Mouse (Mus musculus) yolk sac, embryonic 10.5 days (tissue): ENCODE data around the gene Kdm8.

Experiments used
- DNase-seq: peaks from one replicate; pipeline ENCODE4 v3.0.0-alpha.2; 2017; ENCODE audit warnings: low spot score

Kdm8 gene

GRCm38 (mm10) chr7:125462200-125462599 lies 17.7 kb downstream of the Kdm8 start:
- DNase-seq, result no peak

GRCm38 (mm10) chr7:125469937-125470336 lies 25.5 kb downstream of the Kdm8 start:
- peak; percentile 53 for DNase-seq

GRCm38 (mm10) chr7:125470901-125471300 lies 26.4 kb downstream of the Kdm8 start:
- no peak for DNase-seq

DNA sequence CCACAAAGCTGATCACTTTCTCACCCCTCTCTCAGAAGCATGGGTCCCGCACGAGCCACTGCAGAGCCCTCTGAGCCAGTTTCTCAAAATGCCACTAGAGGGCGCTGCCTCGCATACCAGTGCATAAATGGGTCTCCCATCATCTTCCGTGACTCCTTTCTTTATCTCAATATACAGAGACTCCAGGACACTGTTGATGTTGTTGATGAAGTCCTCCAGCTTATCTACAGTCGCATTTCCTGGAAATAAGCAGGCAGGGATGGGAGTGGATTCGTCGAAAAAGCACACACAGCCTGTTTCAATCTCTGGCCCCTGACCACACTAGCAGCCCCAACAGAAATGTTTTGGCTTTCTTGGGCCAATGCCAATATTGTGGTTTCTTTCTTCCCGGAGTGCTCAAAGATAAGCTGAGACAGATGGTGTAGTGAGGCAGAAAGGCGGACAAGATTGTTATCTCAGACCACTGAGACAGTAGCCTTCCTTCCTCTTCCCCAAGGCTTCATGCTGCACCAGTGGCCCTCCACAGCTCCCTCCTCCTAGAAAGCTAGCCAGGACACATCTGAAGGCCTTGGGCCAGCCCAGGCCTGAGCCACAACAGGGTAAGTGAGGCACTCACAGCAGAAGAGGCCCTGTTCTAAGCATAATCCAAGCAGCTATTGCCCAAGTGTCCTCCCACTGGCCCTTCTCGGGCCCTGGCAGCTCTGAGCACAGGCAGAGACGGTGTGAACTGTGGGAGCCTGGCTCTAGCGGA lies 27.7 kb downstream of the Kdm8 start:
- DNase-seq, result peak; percentile 74

DNA sequence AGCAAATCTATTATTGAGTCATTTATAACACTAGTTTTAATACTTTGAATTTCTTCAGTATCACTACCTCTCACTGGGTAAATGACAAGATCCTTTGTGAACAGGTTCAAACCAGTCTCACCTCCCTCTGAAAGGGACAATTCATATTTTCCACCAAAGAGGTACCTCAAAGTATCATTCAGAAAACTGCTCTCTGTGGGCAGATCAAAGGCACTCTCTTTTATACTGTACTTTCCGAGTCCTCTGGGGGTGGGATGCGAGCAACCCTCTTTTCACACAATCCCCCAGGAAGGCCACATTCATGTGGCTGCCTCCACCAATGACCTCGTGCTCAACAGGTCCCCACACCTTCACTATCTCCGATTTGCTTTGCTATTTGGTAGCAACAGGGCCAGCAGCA lies 30.1 kb downstream of the Kdm8 start:
- DNase-seq, result no peak

DNA sequence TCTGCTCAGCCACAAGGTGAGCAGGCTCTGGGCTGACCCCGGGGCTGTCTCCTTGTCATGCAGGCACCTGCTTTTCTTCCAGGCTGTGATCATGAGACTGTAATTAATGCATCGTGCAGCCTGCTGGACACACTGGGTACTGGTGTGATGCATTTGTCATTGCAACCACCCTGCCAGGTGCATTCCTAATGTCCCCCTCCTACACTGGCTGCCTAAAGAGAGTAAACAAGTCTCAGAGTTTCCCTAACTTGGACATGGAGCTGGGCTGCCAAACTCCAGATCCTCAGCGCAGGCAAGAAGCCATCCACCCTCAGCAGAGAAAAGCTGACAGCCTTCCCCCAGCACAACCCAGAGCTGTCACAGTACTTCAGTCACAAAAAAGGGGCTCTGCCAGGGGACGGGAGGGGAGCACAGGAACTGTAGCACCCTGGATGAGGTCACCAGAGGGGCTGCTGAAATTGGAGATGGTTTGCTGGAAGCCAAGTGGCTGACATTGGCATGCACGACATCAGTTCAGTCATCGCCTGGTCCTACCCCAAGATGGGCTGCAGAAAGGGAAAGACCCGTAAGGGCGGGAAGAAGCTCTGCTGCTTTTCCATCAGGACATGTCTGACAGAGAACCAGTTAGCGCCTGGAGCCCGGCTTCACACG lies 31.2 kb downstream of the Kdm8 start:
- DNase-seq, result no peak

- no peak for DNase-seq
Observed at GRCm38 (mm10) chr7:125478391-125478984, 34.0 kb downstream of the Kdm8 start.

GRCm38 (mm10) chr7:125480518-125480917 lies 36.0 kb downstream of the Kdm8 start:
- DNase-seq, result no peak

DNA sequence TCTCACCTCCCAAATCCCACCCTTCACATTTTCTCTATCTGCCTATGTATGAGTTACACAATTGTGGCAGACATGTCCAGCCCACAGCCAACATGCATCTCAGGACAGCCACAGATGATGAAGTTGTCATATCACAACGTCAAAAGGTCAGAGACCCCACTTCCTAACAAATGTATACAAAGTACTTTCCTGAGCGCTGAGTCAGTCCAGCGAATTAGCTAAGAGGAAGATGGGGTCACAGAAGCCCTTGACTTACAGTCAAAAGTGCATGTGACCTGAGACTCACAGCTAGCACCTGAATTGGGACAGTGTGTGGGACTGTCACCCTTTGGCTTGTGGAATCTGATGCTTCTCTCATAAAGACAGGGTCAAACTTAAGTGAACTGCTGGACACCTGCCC lies 37.9 kb downstream of the Kdm8 start:
- DNase-seq, result no peak

DNA sequence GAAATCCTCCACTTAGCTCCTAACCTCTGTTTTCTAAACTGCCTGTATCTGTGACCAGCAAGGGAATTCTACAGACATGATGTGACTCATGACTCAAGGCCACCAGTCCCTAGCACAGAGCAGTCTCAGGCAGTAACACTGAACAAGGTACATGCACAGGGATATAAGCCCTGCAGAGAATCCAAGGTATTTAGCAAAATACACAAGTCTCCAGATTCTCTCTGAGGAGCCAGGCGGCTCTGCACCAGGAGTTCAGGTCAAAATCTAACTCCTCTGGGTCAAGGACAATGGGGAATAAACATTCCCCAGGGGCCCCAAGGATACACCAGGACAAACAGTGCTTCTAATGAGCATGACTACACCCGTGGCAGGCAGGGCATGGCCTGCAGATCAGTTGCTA lies 38.4 kb downstream of the Kdm8 start:
- peak; percentile 33 for DNase-seq

DNA sequence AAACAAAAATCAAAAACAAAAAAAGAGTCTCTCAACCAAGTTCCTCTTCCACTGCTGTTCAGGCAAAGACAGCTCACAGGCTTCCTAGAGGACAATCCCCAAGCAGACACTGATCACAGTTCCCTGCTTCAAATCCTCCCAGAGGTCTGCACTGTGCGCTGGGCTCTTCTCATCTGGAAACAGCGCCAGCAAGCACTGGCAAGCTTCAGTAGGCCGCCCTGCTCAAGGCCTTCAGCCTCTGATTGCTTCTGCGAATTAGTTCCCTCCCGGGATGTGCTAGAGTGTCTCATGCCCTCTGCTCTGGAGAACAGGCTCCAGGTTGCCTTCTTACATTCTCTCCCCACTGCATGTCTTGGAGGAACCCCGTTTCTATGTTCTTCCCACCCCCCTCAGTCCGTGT lies 40.3 kb downstream of the Kdm8 start:
- DNase-seq, result no peak

DNA sequence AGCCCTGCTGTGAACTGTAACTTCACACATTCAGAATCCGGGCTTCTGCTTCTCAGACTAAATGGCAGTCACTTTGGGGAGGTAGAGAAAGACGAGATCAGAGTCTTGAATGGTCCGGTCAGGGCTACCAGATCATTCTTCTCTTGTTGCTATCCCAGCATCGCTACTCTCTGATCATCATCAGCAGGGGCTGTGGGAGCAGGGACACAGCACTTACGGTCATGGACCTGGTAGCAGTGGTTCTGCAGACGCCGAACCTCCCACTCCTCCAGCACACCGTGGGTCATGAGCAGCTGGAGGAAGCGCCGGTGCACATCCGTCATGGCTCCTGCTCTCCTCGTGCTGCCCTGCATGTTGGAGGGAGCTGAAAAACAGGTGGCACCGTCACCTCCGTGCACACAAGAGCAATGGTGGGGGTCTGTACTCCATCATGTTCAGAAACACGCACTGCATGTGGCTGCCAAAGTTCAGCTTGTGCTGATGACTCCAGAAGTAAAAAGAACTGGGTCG lies 41.7 kb downstream of the Kdm8 start:
- DNase-seq, result no peak

DNA sequence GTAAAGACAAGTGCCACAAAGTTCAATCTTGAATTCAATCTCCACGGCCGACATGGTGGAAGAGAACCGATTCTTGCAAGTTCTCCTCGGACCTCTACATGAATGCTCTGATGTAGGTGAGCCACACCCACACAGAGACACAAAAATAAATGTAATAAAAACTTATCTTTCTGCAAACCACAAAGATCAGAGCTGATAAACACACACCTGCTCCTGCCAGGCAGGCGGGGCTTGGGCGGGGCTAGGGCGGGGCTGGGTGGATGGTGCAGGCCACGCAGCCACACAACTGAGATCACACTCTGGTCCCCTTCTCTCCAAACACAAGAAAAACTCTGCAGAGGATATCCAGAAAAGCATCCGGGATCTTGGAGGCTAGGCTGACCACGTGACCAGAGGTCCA lies 42.6 kb downstream of the Kdm8 start:
- DNase-seq, result no peak

- DNase-seq, result no peak
Observed at GRCm38 (mm10) chr7:125488706-125489105, 44.2 kb downstream of the Kdm8 start.

- DNase-seq, result no peak
Observed at GRCm38 (mm10) chr7:125489636-125490035, 45.2 kb downstream of the Kdm8 start.

DNA sequence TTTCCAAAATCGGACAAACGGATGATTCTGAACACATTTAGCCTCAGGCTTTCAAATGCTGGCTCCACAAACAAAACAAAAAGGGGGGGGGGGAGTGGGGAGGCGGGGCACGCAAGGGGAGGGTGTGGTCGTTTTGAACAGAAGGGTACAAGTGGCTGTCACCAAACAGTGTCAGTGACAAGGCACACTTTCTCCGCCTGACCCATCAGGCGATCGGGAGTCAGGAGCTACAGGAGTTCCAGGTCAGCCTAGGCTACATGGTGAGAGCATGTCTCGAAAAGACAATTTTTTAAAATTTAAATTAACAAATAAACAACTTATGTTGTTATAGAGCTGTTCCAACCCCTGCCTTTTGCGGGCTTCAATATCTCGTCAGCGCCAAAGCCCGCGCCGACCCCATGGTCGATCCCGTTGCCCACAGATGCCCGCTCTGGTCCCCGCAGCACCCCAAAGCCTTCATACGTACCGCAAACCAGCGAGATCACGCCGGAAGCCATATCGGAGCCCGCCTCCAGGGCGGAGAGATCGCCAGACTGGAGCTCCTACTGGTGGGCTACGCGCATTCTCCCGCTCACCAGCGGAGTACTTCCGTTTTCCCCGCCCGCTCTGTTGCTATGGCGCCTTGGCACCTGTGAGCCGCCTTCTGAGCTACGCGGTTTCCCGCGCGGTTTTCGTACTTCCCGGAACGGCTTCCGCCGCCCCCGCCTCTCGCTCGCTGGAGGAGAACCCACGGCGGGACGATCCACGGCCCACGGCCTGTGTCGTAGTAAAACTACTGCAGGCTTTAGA lies 46.7 kb downstream of the Kdm8 start, which contains the start of gene Nsmce1:
Nsmce1 (minus strand) TSS at position 650 of the 789 bp plus-strand sequence.
- peak; percentile 91 for DNase-seq

- DNase-seq, result no peak
Observed at GRCm38 (mm10) chr7:125491760-125492159, 47.3 kb downstream of the Kdm8 start.

DNA sequence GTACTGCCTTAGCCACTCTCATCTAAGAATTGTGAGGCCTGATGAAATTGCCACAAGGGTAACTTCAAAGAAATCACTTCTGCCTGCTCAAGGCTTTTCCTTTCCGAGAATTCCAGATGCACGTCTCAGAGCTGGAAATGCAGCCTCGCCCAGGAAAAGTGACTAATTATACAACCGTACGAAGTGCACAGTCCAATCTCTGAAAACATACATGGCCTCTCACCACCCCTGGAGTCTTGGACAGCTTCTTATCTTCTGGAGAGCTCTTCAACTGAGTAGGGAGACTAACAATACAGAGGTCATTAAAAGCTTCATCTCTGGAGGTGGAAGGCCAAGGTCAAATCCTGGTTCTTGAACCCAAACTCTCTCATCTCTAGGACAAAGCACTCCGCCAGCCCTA lies 48.1 kb downstream of the Kdm8 start:
- peak; percentile 59 for DNase-seq

DNA sequence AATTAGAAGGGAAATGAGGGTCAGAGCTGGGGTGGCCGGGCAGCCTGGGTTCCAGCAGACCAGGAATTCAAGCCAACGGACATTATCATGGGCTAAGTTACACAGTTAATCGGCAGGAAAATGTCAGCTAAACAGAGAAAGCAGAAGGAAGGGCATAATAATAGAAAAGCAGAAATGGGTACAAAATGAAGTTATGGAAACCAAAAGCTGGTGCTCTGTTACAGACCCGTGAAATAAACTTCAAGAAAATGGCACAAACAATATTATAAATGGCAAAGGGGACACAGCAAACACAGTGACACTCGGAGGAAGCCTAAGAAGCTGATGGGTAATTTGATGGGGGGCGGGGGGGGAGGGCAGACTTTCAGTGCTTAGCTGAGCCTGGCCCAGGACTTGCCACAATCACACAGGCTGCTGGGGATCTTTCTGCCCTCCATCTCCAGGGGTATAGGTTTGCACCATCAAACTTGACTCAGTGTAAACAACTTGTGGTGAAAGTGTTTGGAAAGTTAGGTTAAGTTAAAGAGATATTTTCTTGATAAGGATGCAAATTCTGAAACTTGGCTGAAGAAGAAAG lies 51.5 kb downstream of the Kdm8 start:
- DNase-seq, result no peak

GRCm38 (mm10) chr7:125499927-125500868 lies 55.7 kb downstream of the Kdm8 start:
- DNase-seq, result no peak

GRCm38 (mm10) chr7:125500879-125501278 lies 56.4 kb downstream of the Kdm8 start:
- no peak for DNase-seq
